Mouse (Mus musculus) CH12.LX (cell line): ENCODE results near the gene Gadd45gip1.
A peak's percentile ranks its signal among the peaks of the same experiment; 100 is the strongest.

ENCODE experiments used
- CHD1 ChIP-seq: IDR thresholded peaks from 2 replicates; pipeline ENCODE4 v1.6.1; 2012; ENCODE audit warnings: low read depth, low read length, improper control_type of control experiment, inconsistent platforms
- CTCF ChIP-seq, 2 experiments: IDR thresholded peaks in 1 of 2; conservative IDR thresholded peaks in 1 of 2; 2 replicates each; pipeline ENCODE4 v1.5.1; 2011 to 2012; ENCODE audit warnings: low read depth in 2 of 2, low read length in 2 of 2, improper control_type of control experiment in 1 of 2, inconsistent platforms in 1 of 2, mild to moderate bottlenecking in 1 of 2, moderate library complexity in 1 of 2
- EP300 ChIP-seq: IDR thresholded peaks from 2 replicates; pipeline ENCODE4 v1.6.1; 2011; ENCODE audit warnings: low read length, improper control_type of control experiment
- MEF2A ChIP-seq: IDR thresholded peaks from 2 replicates; pipeline ENCODE4 v1.6.1; 2014; ENCODE audit warnings: low read depth, mild to moderate bottlenecking, inconsistent platforms, low read length, improper control_type of control experiment, borderline replicate concordance
- MXI1 ChIP-seq: IDR thresholded peaks from 2 replicates; pipeline ENCODE4 v1.6.1; 2011; ENCODE audit warnings: mild to moderate bottlenecking, low read depth, low read length, improper control_type of control experiment
- POLR2A ChIP-seq: IDR thresholded peaks from 2 replicates; pipeline ENCODE4 v1.6.1; 2011; ENCODE audit warnings: low read depth, mild to moderate bottlenecking, improper control_type of control experiment, low read length
- SIN3A ChIP-seq: IDR thresholded peaks from 2 replicates; pipeline ENCODE4 v1.6.1; 2012; ENCODE audit warnings: low read length, improper control_type of control experiment, inconsistent platforms
- ZC3H11A ChIP-seq: IDR thresholded peaks from 2 replicates; pipeline ENCODE4 v1.6.1; 2012; ENCODE audit warnings: low read depth, mild to moderate bottlenecking, inconsistent platforms, low read length, improper control_type of control experiment

DNA sequence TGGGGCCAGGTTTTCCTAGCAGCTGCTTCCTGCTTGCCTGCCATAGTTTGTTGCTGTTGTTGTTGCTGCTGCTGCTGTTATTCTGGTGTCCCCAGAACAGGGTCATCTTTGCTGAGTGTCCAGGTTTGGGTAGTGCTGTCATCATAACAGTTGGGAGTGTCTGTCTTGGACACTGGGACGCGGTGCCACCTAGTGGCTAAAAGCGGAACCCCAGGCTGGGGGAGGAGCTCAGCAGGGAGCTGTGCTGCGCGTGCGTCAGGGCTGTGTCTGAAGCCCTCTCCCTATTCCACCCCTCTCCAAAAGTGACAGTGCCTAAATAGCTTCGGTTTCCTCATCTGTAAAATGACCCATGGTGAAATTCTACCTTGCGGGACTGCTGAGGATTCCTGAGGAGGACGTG, 15.8 kb upstream of the Gadd45gip1 start:
- TF ChIP-seq MEF2A (no peak), POLR2A (no peak), CTCF (conservative IDR thresholded peaks at IDR 0.05 in 1 of 2, IDR thresholded peaks at IDR 0.05 in 1 of 2; ENCODE audit: low read depth in 2 of 2, low read length in 2 of 2) (peak; percentile 95), MXI1 (no peak), ZC3H11A (no peak), EP300 (no peak), SIN3A (no peak), CHD1 (no peak)
